Mouse (Mus musculus) heart, adult 2 months (tissue): Measurements from ENCODE around the gene Rps6ka2. TPM values are rescaled to one million over a fixed set of nuclear protein-coding genes. Genes with fewer than 3 reads are reported as not detected.
"Not testable (repeated sequence)": the region's sequence is repeated elsewhere in the genome, so short reads cannot be mapped to it uniquely, and the experiment has no call there.

Experiments
- DNase-seq, 2 experiments: peaks; one replicate each; pipeline ENCODE4 v3.0.0; 2021
- H3K27ac ChIP-seq: fragments of 200-600 bp; 2 replicates; pipeline ENCODE4 v1.8.1; 2022
- H3K27me3 ChIP-seq: fragments of 200-500 bp; 2 replicates; pipeline ENCODE4 v1.6.1; 2012; ENCODE audit warnings: mild to moderate bottlenecking, low read length, inconsistent platforms, mixed read lengths; ENCODE audit not compliant: control insufficient read depth, insufficient read depth
- H3K36me3 ChIP-seq: fragments of 200-500 bp; 2 replicates; pipeline ENCODE4 v1.6.1; 2012; ENCODE audit warnings: low read length, inconsistent platforms; ENCODE audit not compliant: control insufficient read depth, insufficient read depth
- H3K4me1 ChIP-seq: fragments of 200-500 bp; 2 replicates; pipeline ENCODE4 v1.6.1; 2011; ENCODE audit warnings: low read length; ENCODE audit not compliant: control insufficient read depth, insufficient read depth
- H3K4me3 ChIP-seq: fragments of 200-600 bp; 2 replicates; pipeline ENCODE4 v1.8.1; 2022
- H3K79me2 ChIP-seq: fragments of 200-500 bp; replicated peaks from 2 replicates; pipeline ENCODE4 v1.6.1; 2012; ENCODE audit warnings: mild to moderate bottlenecking, inconsistent platforms, low read length, moderate library complexity, mixed read lengths; ENCODE audit not compliant: control insufficient read depth, insufficient read depth
- H3K9ac ChIP-seq: fragments of 200-500 bp; 2 replicates; pipeline ENCODE4 v1.6.1; 2012; ENCODE audit warnings: low read depth, mild to moderate bottlenecking, control low read depth, inconsistent platforms, low read length, mixed read lengths
- WGBS: fragments of 180-500 bp; shearing (Covaris S2); methylation state at CpG from one replicate; pipeline ENCODE4 v1.1.7; 2018; 5-methylcytosine and 5-hydroxymethylcytosine counted together
- intact Hi-C: fragments of 180-260 bp; cut with DNase I; formaldehyde crosslinking; loops from one replicate; pipeline ENCODE4 v1.15.1; 2025
- polyA plus RNA-seq: library from polyadenylated mRNA; depleted of rRNA; stranded (reverse); fragments of >200 nt; gene quantifications from 2 replicates; pipeline ENCODE4 v1.2.3, GENCODE M21; 2012; rRNA removed
- total RNA-seq, 2 experiments: library from RNA; stranded (reverse); gene quantifications; 2 replicates each; pipeline ENCODE4 v1.2.3; 2021

The Rps6ka2 gene
- total and polyA plus RNA-seq, 3 experiments: 26.4 to 33.7 (median 33.6) TPM

GRCm38 (mm10) chr17:7332745-7333144 lies 162.8 kb downstream of the Rps6ka2 start:
- H3K36me3 ChIP-seq, DNase-seq, H3K4me1 ChIP-seq, H3K4me3 ChIP-seq, H3K9ac ChIP-seq, H3K27ac ChIP-seq, intact Hi-C loops, H3K27me3 ChIP-seq, H3K79me2 ChIP-seq: not testable (repeated sequence)
- 54% methylated on average over 4 of the region's 5 CpGs for WGBS

GRCm38 (mm10) chr17:7337381-7337780 lies 167.5 kb downstream of the Rps6ka2 start:
- 26% methylated on average over 7 of the region's 9 CpGs for WGBS
- H3K79me2 ChIP-seq, H3K9ac ChIP-seq, intact Hi-C loops, H3K4me1 ChIP-seq, DNase-seq, H3K27me3 ChIP-seq, H3K4me3 ChIP-seq, H3K27ac ChIP-seq, H3K36me3 ChIP-seq: not testable (repeated sequence)

GRCm38 (mm10) chr17:7348765-7349164 lies 178.8 kb downstream of the Rps6ka2 start:
- H3K27me3 ChIP-seq, intact Hi-C loops, H3K27ac ChIP-seq, H3K4me1 ChIP-seq, DNase-seq, H3K36me3 ChIP-seq, H3K9ac ChIP-seq, H3K79me2 ChIP-seq, H3K4me3 ChIP-seq: not testable (repeated sequence)
- WGBS: 38% methylated on average over 2 of the region's 3 CpGs

GRCm38 (mm10) chr17:7352596-7352995 lies 182.7 kb downstream of the Rps6ka2 start, which contains the start of gene Ttll2:
TSS of gene Ttll2 (minus strand) at chr17:7352696.
- 83% methylated on average over 1 of the region's 1 CpGs for WGBS
- H3K79me2 ChIP-seq, DNase-seq, H3K9ac ChIP-seq, H3K27ac ChIP-seq, H3K27me3 ChIP-seq, intact Hi-C loops, H3K4me3 ChIP-seq, H3K36me3 ChIP-seq, H3K4me1 ChIP-seq: not testable (repeated sequence)

Other genes with a start within 250 kb of the Rps6ka2 start
- 10 to 100 TPM; 47.1 to 56.9 TPM for gene Rsph3b, start 221.4 kb upstream of the Rps6ka2 start, total RNA-seq
- 38.0 and 39.5 TPM in 2 replicates for gene Rsph3b, start 221.4 kb upstream of the Rps6ka2 start, polyA plus RNA-seq
- 1 to 10 TPM; 8.1 to 8.6 TPM for gene Tagap1, start 209.0 kb upstream of the Rps6ka2 start, total RNA-seq
- 10.2 and 13.9 TPM in 2 replicates for gene Tagap1, start 209.0 kb upstream of the Rps6ka2 start, polyA plus RNA-seq
- gene Rnaset2b, start 199.5 kb upstream of the Rps6ka2 start, total RNA-seq: 100 to 1,000 TPM; 163 to 196 TPM
- 166 and 246 TPM in 2 replicates for gene Rnaset2b, start 199.5 kb upstream of the Rps6ka2 start, polyA plus RNA-seq
- not detected for gene Gm49721, start 191.2 kb upstream of the Rps6ka2 start, total RNA-seq
- gene Gm49721, start 191.2 kb upstream of the Rps6ka2 start, polyA plus RNA-seq: not detected in 2 replicates
- gene Gm1604a, start 144.5 kb upstream of the Rps6ka2 start, total RNA-seq: not detected
- not detected in 2 replicates for gene Gm1604a, start 144.5 kb upstream of the Rps6ka2 start, polyA plus RNA-seq
- gene Tcp10a, start 154.5 kb downstream of the Rps6ka2 start, total RNA-seq: not detected
- 0.18 and 0.41 TPM in 2 replicates for gene Tcp10a, start 154.5 kb downstream of the Rps6ka2 start, polyA plus RNA-seq
- gene Ttll2, start 182.6 kb downstream of the Rps6ka2 start, total RNA-seq: not detected
- gene Ttll2, start 182.6 kb downstream of the Rps6ka2 start, polyA plus RNA-seq: 0.08 and 0.09 TPM in 2 replicates
- gene Gm49630, start 201.9 kb downstream of the Rps6ka2 start, total RNA-seq: not detected
- gene Gm49630, start 201.9 kb downstream of the Rps6ka2 start, polyA plus RNA-seq: not detected in 2 replicates
- gene Unc93a2, start 215.3 kb downstream of the Rps6ka2 start, total RNA-seq: under 1 TPM in 1 of 2 experiments, not detected in 1; 0.10 TPM
- gene Unc93a2, start 215.3 kb downstream of the Rps6ka2 start, polyA plus RNA-seq: 0.08 TPM in 1 of 2 replicates, not detected in the other